Mouse (Mus musculus) MEL (cell line): Measurements from ENCODE around the gene Sgcg.
A peak's percentile ranks its signal among the peaks of the same experiment; 100 is the strongest.

Source experiments
- CTCF ChIP-seq, 3 experiments: IDR thresholded peaks in 2 of 3; conservative IDR thresholded peaks in 1 of 3; 2 replicates each; pipeline ENCODE4 v1.5.1; 2011 to 2012; ENCODE audit warnings: low read length in 3 of 3, low read depth in 2 of 3, mild to moderate bottlenecking in 2 of 3, improper control_type of control experiment in 1 of 3, inconsistent platforms in 1 of 3, mixed read lengths in 1 of 3, moderate library complexity in 1 of 3; ENCODE audit not compliant: control insufficient read depth in 1 of 3, insufficient read depth in 1 of 3, poor library complexity in 1 of 3, severe bottlenecking in 1 of 3
- MAFK ChIP-seq: IDR thresholded peaks from 2 replicates; pipeline ENCODE4 v1.6.1; 2011; ENCODE audit warnings: low read depth, mild to moderate bottlenecking, low read length, improper control_type of control experiment, borderline replicate concordance
- MAX ChIP-seq: IDR thresholded peaks from 2 replicates; pipeline ENCODE4 v1.6.1; 2011; ENCODE audit warnings: low read length, improper control_type of control experiment
- POLR2A ChIP-seq, 2 experiments: IDR thresholded peaks; 2 replicates each; pipeline ENCODE4 v1.6.1; 2011 to 2012; ENCODE audit warnings: low read length in 2 of 2, mild to moderate bottlenecking in 2 of 2, control low read depth in 1 of 2, improper control_type of control experiment in 1 of 2, low read depth in 1 of 2, moderate library complexity in 1 of 2; ENCODE audit not compliant: control insufficient read depth in 1 of 2, insufficient read depth in 1 of 2, poor library complexity in 1 of 2
- TAL1 ChIP-seq: IDR thresholded peaks from 2 replicates; pipeline ENCODE4 v1.6.1; 2012; ENCODE audit warnings: mild to moderate bottlenecking, inconsistent platforms, low read length, moderate library complexity, mixed read lengths
- TBP ChIP-seq: IDR thresholded peaks from 2 replicates; pipeline ENCODE4 v1.8.0; 2011; ENCODE audit warnings: low read depth, low read length, improper control_type of control experiment
- USF2 ChIP-seq, 2 experiments: IDR thresholded peaks; 2 replicates each; pipeline ENCODE4 v1.6.1; 2011 to 2012; ENCODE audit warnings: improper control_type of control experiment in 2 of 2, low read length in 2 of 2, borderline replicate concordance in 1 of 2, inconsistent platforms in 1 of 2, low read depth in 1 of 2, mild to moderate bottlenecking in 1 of 2; ENCODE audit not compliant: insufficient read depth in 1 of 2
- ZKSCAN1 ChIP-seq: IDR thresholded peaks from 2 replicates; pipeline ENCODE4 v1.6.1; 2012; ENCODE audit warnings: low read depth, mild to moderate bottlenecking, inconsistent platforms, low read length, improper control_type of control experiment, moderate library complexity
- ZNF384 ChIP-seq: IDR thresholded peaks from 2 replicates; pipeline ENCODE4 v1.6.1; 2012; ENCODE audit warnings: low read depth, mild to moderate bottlenecking, inconsistent platforms, low read length, improper control_type of control experiment

DNA sequence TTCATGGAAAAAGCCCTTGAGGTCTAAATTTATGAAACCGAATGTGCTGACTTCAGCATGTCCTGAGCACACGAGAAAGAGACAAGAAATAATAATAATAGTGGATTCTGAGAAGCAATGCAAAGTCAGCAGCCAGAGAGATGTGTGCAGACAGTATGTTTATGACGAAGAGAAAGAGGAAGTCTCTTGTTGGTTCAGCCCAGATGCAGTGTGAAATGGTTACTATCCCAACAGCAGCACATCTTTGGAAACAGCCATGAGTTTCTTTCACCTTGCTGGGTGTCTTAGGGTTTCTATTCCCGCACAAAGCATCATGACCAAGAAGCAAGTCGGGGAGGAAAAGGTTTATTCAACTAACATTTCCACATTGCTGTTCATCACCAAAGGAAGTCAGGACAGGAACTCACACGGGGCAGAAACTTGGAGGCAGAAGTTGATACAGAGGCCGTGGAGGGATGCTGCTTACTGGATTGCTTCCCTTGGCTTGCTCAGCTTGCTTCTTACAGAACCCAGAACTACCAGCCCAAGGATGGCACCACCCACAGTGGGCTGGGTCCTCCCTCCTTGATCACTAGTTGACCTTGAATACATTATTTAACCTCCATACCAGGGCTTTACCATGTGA, 20.5 kb upstream of the Sgcg start:
- TF ChIP-seq CTCF (IDR thresholded peaks at IDR 0.05 in 2 of 3, conservative IDR thresholded peaks at IDR 0.05 in 1 of 3; ENCODE audit: control insufficient read depth in 1 of 3, insufficient read depth in 1 of 3, low read depth in 2 of 3, low read length in 3 of 3, poor library complexity in 1 of 3, severe bottlenecking in 1 of 3) (no peak), TBP (no peak), POLR2A (IDR thresholded peaks at IDR 0.05; ENCODE audit: control insufficient read depth in 1 of 2, insufficient read depth in 1 of 2, low read depth in 1 of 2, low read length in 2 of 2, poor library complexity in 1 of 2) (no peak), ZKSCAN1 (no peak), MAX (0 out of 2 replicates have a peak, but pooled peaks have one; percentile 24), TAL1 (no peak), USF2 (IDR thresholded peaks at IDR 0.05; ENCODE audit: borderline replicate concordance in 1 of 2, insufficient read depth in 1 of 2, low read depth in 1 of 2, low read length in 2 of 2) (no peak), MAFK (peak; percentile 48; the same call in 1 of the 2 replicates), ZNF384 (no peak)
